Mouse (Mus musculus) cerebellum, adult 8-10 months (tissue): ENCODE data around the gene Pus10.

Experiments
- DNase-seq: peaks from one replicate; pipeline ENCODE4 v3.0.0; 2022

Gene Pus10

GRCm38 (mm10) chr11:23665311-23665786, at the start of gene Pus10:
Gene Pus10, plus strand, starts transcription at chr11:23665674.
- DNase-seq, result no peak

- no peak for DNase-seq
Observed at GRCm38 (mm10) chr11:23618995-23619394, 46.5 kb upstream of the Pus10 start.

GRCm38 (mm10) chr11:23630664-23631063, 34.8 kb upstream of the Pus10 start:
- DNase-seq, result no peak

DNA sequence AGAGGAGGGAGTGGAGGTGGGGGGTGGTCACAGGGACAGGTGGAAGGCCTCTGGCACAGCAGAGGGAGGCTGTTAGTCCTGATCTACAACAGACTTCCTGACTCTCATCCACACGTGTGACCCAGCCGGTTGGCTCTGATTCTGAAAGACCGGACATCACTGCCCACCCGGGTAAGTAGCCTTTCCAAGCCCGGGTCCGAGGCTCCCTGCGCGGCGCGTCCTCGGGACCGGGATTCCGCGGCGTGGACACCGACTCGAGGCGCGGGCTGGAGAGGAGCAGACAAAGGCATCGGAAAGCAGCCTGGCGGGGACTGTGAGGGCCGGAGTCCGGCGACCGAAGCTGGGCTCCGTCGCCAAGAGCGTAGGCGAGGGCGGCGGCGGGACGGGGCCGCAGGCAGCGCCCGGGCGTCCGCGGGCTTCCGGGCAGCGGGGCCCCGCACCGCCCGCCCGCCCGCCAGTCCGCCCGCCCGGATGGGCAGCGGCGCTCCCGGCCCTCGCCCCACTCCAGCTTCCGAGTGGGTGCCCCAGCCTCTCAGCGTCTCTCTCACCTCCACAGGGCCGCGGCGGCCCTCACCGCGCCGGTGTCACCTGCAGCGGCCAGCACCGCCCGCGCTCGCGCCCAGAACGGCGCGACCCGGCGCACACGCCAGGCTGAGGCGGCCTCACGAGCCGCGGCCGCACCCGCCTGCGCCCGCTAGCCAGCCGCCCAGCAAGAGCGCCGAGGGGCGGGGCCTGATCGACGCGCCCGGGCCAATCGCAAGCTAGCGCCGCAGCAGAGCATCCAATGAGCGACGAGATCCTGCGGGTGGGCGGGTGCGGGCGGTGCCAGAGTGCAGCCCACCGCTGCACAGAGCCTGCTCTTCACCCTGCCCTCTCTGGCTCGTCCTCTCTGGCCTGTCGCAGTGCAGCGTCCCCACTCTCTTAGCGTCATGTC, 32.3 kb upstream of the Pus10 start, which contains the start of gene 0610010F05Rik:
0610010F05Rik (minus strand) TSS at position 695 of the 934 bp plus-strand sequence.
- DNase-seq, result peak; percentile 76

DNA sequence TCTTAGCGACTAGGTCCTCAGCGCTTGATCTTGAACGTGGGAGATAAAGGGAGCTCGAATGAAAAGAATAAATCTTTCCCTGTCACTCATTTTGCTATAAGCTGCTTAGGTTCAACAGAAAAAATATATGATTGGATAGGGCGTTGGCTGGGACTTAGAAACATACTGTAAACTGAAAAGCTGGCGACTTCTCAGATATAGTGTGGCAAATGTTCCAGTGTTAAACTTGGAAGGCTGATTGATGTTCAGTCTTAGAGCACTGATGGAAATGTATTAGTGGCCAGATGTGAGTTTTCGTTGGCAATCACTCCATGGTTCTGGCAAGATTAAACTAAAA, 31.6 kb upstream of the Pus10 start:
- DNase-seq, result no peak

DNA sequence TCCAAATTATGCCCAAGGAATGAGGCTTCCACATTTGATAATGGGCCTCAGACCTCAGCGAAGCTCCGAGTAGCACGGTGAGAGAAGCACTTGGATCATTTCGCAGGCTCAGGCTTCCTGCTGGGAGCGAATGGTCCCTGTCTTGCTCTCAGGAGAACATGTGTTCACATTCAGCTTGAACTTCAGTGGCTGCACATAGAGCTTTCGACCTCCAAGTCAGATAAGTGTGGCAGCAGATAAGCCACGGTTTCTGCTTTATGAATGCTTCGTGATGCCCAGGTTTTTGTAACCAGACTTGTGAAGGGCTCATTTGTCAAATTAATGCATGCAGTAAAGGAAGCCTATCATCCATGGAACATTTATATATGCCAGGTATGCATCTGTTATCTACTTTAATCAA, 30.9 kb upstream of the Pus10 start:
- DNase-seq, result peak; percentile 17

- DNase-seq, result no peak
Observed at GRCm38 (mm10) chr11:23647431-23647830, 18.0 kb upstream of the Pus10 start.

GRCm38 (mm10) chr11:23647835-23648234, 17.6 kb upstream of the Pus10 start:
- no peak for DNase-seq

DNA sequence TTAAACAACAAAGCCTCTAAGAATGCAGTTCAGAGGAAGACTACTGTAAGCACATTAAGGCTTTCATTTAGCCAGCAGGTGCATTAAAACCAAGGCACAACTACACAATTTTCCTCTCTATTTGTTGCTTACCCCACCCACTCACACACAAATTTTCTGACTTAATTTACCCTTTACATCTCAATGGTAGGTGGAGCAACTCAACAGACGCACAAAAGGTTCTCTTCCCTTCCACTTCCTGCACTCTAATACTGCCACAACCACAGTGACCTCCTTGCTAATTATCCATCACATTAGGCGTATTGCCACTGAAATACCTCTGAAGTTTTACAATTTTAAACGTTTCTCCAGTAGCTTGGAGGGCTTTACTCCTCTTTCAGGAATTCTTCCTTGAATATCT, 11.8 kb upstream of the Pus10 start:
- no peak for DNase-seq

DNA sequence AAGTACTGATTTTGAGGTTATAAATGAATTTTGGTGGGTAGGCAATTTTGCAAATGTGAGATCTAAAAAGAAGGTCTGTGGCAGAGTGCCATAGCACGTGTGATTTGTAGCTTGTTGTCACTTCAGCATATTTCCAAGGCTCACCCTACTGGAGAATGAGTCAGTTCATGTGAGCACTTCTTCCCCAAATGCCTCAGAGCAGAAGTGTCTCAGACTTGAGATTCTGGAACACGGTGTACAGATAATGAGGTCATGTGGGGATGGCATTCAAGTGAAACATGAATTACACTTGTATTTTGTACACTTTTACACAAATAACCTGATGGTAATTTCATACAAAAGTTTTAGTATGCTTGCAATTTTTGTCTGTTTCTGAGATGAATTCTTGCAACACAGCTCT, 7.7 kb upstream of the Pus10 start:
- DNase-seq, result no peak

GRCm38 (mm10) chr11:23664232-23664631, 1.2 kb upstream of the Pus10 start:
- no peak for DNase-seq

DNA sequence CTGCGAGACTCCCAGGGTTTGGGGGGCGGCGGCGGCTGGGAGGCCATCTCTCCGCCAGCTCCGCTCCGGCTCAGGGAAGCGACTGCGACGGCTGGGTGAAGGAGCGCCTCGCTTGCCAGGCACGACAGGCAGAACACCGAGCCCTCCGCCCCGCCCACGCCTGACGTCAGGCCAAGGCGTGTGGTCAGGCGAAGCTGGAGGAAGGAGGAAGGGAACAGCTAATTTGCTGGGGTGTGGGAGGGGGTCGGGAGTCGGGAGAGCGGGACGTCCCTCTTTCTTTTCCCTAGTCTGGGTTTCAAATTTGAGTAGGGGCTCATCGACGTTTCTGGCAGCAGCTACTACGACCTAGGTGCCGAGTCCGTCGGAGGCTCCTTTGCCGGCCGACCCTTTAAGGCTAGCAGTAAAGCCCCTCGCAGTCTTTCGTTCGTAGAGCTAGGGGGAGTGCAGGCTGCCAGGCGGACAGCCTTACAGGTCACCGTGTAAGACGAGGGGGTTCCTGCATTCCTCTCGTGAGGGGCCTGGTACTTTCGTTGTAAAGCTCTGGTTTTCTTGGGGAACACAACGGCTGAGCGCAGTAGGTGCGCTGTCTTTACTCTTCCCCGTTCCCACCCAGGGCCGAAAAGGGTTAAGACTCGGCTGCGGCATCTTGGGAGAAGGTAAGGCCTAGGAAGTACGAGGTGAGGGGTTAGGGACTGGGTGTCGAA, 476 bp downstream of the Pus10 start, which contains the start of gene Pex13:
Pex13 (minus strand) TSS at position 162 of the 704 bp plus-strand sequence.
- peak; percentile 85 for DNase-seq

DNA sequence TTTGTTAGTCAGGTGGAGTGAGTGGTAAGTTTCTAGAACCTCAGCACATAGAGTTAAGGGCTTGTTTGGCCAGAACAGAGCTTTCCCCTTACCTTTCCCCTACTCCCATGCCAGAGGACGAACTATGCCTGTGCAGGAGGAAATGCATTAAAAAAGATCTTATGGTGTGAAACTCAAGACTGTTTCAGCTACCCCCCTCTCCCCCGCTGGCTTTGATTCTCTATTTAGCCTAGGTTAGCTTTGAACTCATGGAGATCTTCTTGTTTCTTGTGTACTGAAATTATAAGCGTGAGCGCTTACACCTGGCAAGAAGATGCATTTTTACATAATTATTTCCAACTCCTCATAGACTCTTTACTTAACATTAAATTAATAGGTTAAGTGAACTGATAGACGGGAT, 1.1 kb downstream of the Pus10 start:
- DNase-seq, result no peak

GRCm38 (mm10) chr11:23667128-23667527, 1.7 kb downstream of the Pus10 start:
- no peak for DNase-seq

GRCm38 (mm10) chr11:23672256-23672749, 6.8 kb downstream of the Pus10 start:
- no peak for DNase-seq

DNA sequence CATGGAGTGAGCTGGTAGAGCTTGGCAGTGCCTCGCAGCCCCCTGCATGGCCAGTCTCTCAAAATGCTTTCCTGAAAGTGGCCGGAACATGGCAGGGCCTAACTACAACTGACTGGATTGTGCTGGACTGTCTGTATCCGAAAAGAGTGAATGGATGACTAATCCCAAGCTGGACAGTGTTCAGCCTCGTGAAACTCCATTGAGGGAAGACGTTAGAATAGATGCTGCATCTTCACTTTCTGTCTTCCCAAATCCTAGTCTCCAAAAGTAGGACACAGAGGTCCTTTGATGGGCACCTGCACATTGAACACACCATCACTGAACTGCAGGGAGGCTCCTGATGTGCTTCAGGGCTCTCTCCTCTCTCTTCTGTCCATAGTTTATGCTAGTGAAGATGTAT, 10.6 kb downstream of the Pus10 start:
- no peak for DNase-seq

- DNase-seq, result peak; percentile 63
Observed at GRCm38 (mm10) chr11:23679044-23679642, 13.7 kb downstream of the Pus10 start.

DNA sequence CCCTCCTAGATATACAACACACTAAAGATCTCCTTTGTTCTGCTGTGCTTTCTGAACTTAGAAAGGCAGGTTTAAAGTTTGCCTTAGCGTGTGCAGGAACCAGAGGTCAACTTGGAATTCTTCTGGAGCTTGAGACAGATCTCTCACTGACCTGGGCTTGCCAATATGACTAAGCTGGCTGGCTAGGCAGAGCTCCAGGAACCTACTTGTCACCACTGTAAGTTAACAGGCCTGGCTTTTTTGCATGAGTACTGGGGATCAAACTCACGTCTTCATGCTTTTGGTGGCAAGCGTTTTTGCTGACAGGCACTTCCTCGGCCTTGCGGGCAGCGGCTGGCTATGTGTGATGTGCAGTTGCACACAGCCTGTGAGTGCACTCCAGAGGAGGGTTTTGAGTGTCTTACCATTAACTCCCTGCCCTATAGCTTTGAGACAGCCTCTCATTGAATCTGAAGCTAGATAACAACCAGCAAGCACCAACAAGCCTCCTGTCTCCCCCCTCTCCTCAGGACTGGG, 15.0 kb downstream of the Pus10 start:
- no peak for DNase-seq

GRCm38 (mm10) chr11:23682561-23682960, 17.1 kb downstream of the Pus10 start:
- DNase-seq, result no peak

DNA sequence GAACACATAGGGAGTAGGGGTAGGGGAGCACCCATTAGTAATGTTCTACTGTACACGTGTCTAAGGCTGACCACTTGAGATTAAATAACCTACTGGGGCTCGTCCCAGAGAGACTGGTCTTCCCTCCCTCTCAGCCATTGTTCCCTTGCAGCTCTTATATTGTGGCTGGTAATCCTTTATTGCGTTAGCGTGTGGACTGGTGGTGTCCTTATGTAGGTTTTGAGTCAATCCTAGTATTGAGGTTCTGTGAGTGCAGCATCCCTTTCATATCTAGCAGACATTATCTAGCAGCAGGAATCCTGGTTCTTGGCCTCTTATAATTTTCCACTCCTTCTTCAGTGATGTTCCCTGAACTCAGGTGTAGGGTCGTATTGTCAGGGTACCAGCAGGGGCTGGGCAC, 21.2 kb downstream of the Pus10 start:
- DNase-seq, result no peak

- DNase-seq, result no peak
Observed at GRCm38 (mm10) chr11:23688060-23688459, 22.6 kb downstream of the Pus10 start.

DNA sequence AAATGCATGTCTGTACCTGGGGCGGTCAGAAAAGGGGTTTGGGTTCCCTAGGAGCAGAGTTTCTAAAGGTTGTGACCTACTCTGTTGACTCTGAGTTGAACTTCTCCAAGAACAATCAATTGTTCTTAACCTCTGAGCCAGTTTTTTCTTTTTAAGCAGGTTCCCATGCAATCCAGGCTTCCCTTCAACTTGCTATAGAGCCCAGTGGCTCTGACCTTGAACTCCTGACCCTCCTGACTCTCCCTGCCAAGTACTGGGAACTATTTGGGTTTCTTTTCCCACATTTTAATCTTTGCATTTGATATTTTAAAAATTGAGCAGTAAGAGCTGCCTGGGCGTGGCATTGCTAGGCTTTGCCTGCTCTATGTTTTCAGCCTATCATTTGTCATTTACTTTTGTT, 27.8 kb downstream of the Pus10 start:
- no peak for DNase-seq

DNA sequence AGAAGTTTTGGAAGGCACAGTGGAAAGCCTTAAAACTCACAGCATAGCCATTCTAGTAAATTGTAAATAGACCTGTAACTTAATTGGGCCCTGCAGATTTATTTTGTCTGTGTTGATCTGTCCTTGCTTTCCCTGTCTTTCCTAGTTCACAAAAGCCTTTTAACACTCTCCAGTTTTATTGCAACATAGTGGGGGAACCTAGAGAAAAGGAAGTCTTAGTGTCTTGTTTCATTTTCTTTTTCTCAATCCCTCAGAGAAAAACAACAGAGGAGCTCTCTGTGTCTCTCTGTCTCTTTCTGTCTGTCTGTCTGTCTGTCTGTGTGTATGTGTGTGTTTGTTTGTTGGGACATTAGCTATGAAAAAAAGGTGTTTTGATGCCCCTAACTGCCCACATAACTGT, 30.4 kb downstream of the Pus10 start:
- DNase-seq, result no peak
